Mouse (Mus musculus): ENCODE data around the gene Lrrc25. TPM values are rescaled to one million over a fixed set of nuclear protein-coding genes. Genes with fewer than 3 reads are reported as not detected.
A peak's percentile ranks its signal among the peaks of the same experiment; 100 is the strongest.

Lrrc25 gene
- total RNA-seq, 2 experiments from 2014 or later = 0.23 to 0.64 TPM

- no peak for DNase-seq (ENCODE audit: low spot score)
These were observed 690 bp downstream of the Lrrc25 start for GRCm38 (mm10) chr8:70616645-70617044.

- no peak for DNase-seq (ENCODE audit: low spot score)
These were observed 2.0 kb downstream of the Lrrc25 start for GRCm38 (mm10) chr8:70617985-70618384.

- DNase-seq (ENCODE audit: low spot score) = peak; percentile 54
These were observed 3.0 kb downstream of the Lrrc25 start for GRCm38 (mm10) chr8:70618888-70619334.

GRCm38 (mm10) chr8:70622220-70622619 is 6.3 kb downstream of the Lrrc25 start:
- DNase-seq (ENCODE audit: low spot score) = no peak

GRCm38 (mm10) chr8:70625104-70625503 is 9.1 kb downstream of the Lrrc25 start:
- DNase-seq (ENCODE audit: low spot score) = peak; percentile 62

GRCm38 (mm10) chr8:70627041-70627440 is 11.1 kb downstream of the Lrrc25 start:
- no peak for DNase-seq (ENCODE audit: low spot score)

- no peak for DNase-seq (ENCODE audit: low spot score)
These were observed 13.1 kb downstream of the Lrrc25 start for GRCm38 (mm10) chr8:70628986-70629490.

GRCm38 (mm10) chr8:70629574-70630531 is 13.9 kb downstream of the Lrrc25 start:
- DNase-seq (ENCODE audit: low spot score) = peak; percentile 85

GRCm38 (mm10) chr8:70630532-70631381 is 14.8 kb downstream of the Lrrc25 start:
- DNase-seq (ENCODE audit: low spot score) = peak; percentile 64

GRCm38 (mm10) chr8:70631436-70631835 is 15.5 kb downstream of the Lrrc25 start:
- DNase-seq (ENCODE audit: low spot score) = no peak

GRCm38 (mm10) chr8:70632346-70632892 is 16.5 kb downstream of the Lrrc25 start, which contains the start of gene Gdf15:
TSS of gene Gdf15 (minus strand) at chr8:70632456.
- no peak for DNase-seq (ENCODE audit: low spot score)

GRCm38 (mm10) chr8:70634066-70634465 is 18.1 kb downstream of the Lrrc25 start:
- DNase-seq (ENCODE audit: low spot score) = peak; percentile 73

GRCm38 (mm10) chr8:70635527-70635926 is 19.6 kb downstream of the Lrrc25 start:
- DNase-seq (ENCODE audit: low spot score) = no peak

GRCm38 (mm10) chr8:70636838-70637237 is 20.9 kb downstream of the Lrrc25 start:
- no peak for DNase-seq (ENCODE audit: low spot score)

GRCm38 (mm10) chr8:70638752-70639151 is 22.8 kb downstream of the Lrrc25 start:
- DNase-seq (ENCODE audit: low spot score) = no peak

GRCm38 (mm10) chr8:70643019-70643418 is 27.1 kb downstream of the Lrrc25 start:
- DNase-seq (ENCODE audit: low spot score) = no peak

GRCm38 (mm10) chr8:70644065-70644464 is 28.1 kb downstream of the Lrrc25 start:
- no peak for DNase-seq (ENCODE audit: low spot score)

GRCm38 (mm10) chr8:70645501-70646224 is 29.7 kb downstream of the Lrrc25 start:
- no peak for DNase-seq (ENCODE audit: low spot score)

GRCm38 (mm10) chr8:70646369-70646768 is 30.4 kb downstream of the Lrrc25 start:
- no peak for DNase-seq (ENCODE audit: low spot score)

GRCm38 (mm10) chr8:70646775-70647174 is 30.8 kb downstream of the Lrrc25 start:
- no peak for DNase-seq (ENCODE audit: low spot score)

Data from gastrocnemius, adult 18-20 months (tissue).